Mouse (Mus musculus) forebrain, embryonic 10.5 days (tissue): Measurements from ENCODE around the gene Tmem199. TPM values are rescaled to one million over a fixed set of nuclear protein-coding genes. Genes with fewer than 3 reads are reported as not detected.

Source experiments
- DNase-seq: peaks from one replicate; pipeline ENCODE4 v3.0.0-alpha.2; 2017; ENCODE audit warnings: low spot score; ENCODE audit errors: extremely low spot score
- H3K27ac ChIP-seq: fragments of 300-500 bp; sonication (generic); 2 replicates; pipeline ENCODE4 v1.5.1; 2016; ENCODE audit warnings: mild to moderate bottlenecking
- H3K27me3 ChIP-seq: fragments of 300-500 bp; sonication (generic); 2 replicates; pipeline ENCODE4 v1.6.1; 2016; ENCODE audit warnings: mild to moderate bottlenecking; ENCODE audit not compliant: poor library complexity, severe bottlenecking
- H3K36me3 ChIP-seq: fragments of 300-500 bp; sonication (generic); replicated peaks from 2 replicates; pipeline ENCODE4 v1.6.1; 2016; ENCODE audit warnings: mild to moderate bottlenecking, moderate library complexity
- H3K4me1 ChIP-seq: fragments of 300-500 bp; sonication (generic); 2 replicates; pipeline ENCODE4 v1.6.1; 2016
- H3K4me3 ChIP-seq: fragments of 300-500 bp; sonication (generic); 2 replicates; pipeline ENCODE4 v1.5.1; 2016; ENCODE audit warnings: mild to moderate bottlenecking, moderate library complexity
- H3K9me3 ChIP-seq: fragments of 300-500 bp; sonication (generic); 2 replicates; pipeline ENCODE4 v1.6.1; 2016; ENCODE audit warnings: mild to moderate bottlenecking, moderate library complexity
- WGBS: fragments of 180-500 bp; shearing (Covaris S2); methylation state at CpG from one replicate; pipeline ENCODE4 v1.1.7; 2016; 5-methylcytosine and 5-hydroxymethylcytosine counted together
- polyA plus RNA-seq: library from polyadenylated mRNA; unstranded; fragments of >200 nt; fragmentation: Nextera tagmentation; extraction: Ambion mirVana; gene quantifications from 2 replicates; pipeline ENCODE4 v1.2.1, GENCODE M21; 2016

Tmem199 gene
- polyA plus RNA-seq, 1 experiment from 2014 or later, result 76.7 TPM

DNA sequence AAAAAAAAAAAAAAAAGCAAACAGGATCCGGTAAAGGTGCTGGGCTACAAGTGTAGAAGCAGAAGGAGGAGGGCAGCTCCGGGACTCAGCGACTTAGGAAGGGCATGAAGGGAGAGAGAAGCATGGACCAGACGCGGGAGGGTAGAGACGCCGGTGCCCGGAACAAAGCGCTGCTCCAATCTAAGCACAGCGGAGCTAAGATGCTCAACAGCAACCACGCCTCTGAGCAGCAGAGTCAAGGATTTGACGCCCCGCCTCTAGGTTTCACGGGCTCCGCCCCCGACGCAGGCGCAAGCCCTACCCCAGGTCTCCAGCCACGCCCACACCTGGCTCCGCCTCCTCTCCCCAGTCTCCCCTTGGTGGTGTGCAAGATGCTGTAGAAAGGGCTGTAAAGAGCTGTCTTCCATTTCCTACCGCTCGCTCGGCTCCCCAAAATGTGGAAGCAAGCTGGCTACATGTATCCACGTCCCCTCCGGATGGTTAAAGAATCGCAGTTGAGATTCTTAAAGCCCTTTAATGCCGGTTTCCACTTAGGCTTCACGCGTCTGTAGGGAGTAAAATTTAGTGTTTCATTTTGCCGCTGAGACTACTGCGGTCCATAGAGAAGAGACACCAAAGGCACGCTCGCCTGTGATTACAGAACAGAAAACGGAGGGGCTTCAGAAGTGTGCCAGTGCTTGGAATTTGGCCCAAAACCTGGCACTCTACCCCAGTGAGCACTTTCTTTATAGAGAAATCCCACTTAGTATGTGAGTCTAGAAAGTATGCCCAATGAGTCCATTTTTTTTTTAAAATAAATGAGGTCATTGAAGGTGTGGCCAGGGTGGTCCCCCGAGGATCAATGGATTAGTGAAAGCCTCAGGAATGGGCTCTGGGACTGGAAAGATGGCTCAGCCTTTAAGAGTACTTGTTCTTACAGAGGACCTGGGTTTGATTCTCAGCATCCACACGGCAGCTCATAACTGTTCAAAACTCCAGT is 14.1 kb downstream of the Tmem199 start, which contains the start of gene Sarm1:
Sarm1 (minus strand) TSS at position 211 of the 979 bp plus-strand sequence.
- Histone ChIP-seq H3K4me3 (peak within 1 kb of the TSS; percentile 82), H3K9me3 (no peaks in the 10 kb centered on the region), H3K36me3 (no peaks in the 10 kb centered on the region), H3K4me1 (peaks cover 46% of the 10 kb centered on the region), H3K27ac (peak within 1 kb of the TSS; percentile 83), H3K27me3 (peaks cover 75% of the 10 kb centered on the region)
- DNase-seq, result peak; percentile 96
- WGBS, result 4% methylated on average over 36 of the region's 36 CpGs

DNA sequence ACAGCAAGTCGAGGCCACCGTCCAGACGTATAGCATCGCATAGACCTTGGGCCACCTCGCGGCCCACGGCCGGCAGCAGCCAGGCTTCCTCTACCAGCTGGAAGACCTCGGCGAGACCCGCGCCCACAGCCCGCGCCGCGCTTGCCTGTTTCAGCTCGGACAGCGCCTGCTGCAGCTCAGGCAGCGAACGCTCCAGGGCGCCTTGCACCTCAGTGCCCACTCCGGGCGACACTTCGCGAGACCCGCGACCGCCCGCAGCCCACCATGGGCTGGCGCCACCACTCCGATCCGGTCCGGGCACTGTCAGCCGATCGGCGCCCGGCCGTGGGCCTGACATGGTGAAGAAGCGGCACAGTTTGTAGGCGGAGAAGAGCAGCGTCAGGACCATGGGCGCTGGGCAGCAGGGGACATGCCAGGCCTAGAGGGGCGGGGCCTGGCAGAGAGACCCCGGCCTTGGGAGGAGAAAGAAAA is 14.9 kb downstream of the Tmem199 start:
- Histone ChIP-seq H3K4me3 (peak overlapping the region; percentile 82), H3K4me1 (peaks cover 46% of the 10 kb centered on the region), H3K36me3 (no peaks in the 10 kb centered on the region), H3K27ac (peak overlapping the region; percentile 83), H3K9me3 (no peaks in the 10 kb centered on the region), H3K27me3 (peaks cover 82% of the 10 kb centered on the region)
- peak; percentile 55 for DNase-seq
- WGBS, result 0% methylated on average over 44 of the region's 44 CpGs

DNA sequence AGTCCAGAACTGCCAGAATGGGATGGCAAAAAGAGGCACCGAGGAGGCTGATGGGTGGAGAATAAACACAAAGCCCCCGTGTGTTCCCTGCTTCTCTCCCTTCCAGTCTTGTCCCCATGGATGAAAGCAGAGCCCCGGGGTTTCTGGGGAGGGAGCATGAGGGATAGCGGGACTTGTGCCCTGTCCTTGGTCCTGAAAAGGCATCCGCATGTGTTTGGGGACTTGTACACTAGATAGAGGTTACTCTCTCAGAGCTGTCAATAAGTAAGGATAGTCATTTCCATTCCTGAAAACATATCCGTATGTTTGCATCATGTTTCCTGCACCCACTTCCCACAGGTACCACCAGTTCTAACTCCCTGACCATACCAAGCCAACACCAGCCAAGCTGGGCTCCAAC is 16.1 kb downstream of the Tmem199 start:
- Histone ChIP-seq H3K9me3 (no peaks in the 10 kb centered on the region), H3K27ac (no peak overlapping the region), H3K4me3 (peak overlapping the region; percentile 82; the same call in 1 of the 2 replicates), H3K36me3 (no peaks in the 10 kb centered on the region), H3K4me1 (peaks cover 49% of the 10 kb centered on the region), H3K27me3 (peaks cover 86% of the 10 kb centered on the region)
- WGBS, result 3% methylated on average over 6 of the region's 6 CpGs
- peak; percentile 43 for DNase-seq

DNA sequence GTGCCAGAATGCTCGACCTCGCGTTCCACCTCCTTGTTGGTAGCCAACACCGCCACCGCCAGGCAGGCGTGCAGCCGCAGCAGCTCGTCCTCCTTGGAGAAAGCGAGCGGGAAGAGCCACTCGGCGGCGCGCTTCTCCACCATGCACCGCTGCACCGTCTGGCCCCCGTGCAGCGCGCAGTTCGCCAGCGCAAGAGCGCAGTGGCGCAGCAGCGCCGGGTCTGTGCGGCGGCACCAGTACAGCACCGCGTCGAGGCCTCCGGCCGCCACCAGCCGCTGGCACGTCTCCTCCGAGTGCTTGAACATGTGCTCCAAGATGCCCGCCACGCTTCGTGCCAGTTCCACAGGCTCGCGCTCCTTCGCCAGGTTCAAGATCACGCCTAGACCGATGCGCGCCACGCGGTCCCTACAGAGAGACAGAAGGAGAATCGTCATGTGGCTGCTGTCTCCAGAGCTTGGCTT is 21.2 kb downstream of the Tmem199 start:
- H3K36me3 ChIP-seq, result no peaks in the 10 kb centered on the region
- peak overlapping the region; percentile 46 for H3K4me3 ChIP-seq
- no peaks in the 10 kb centered on the region for H3K9me3 ChIP-seq
- H3K27me3 ChIP-seq, result peaks cover 95% of the 10 kb centered on the region
- peak overlapping the region; percentile 51; the same call in 1 of the 2 replicates for H3K27ac ChIP-seq
- peaks cover 17% of the 10 kb centered on the region for H3K4me1 ChIP-seq
- peak; percentile 51 for DNase-seq
- WGBS, result 7% methylated on average over 48 of the region's 48 CpGs

DNA sequence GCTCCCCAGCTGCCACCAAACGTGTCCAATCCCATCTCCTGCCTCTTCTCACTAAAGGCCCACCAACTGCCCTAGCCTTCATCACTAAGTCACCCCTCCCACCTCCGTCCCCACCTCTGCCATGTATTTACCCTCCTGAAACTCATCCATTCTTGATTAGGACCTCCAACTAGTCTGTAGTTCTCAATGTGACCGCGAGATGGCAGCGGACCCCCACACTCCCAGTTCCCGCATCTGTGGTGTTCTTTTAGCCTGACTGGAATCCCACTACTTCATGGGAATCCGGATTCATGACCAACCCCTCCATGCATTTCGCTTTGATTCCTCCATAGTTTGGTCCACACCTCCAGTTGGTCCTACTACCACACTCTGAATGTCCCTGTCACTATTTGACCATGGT is 23.8 kb downstream of the Tmem199 start:
- WGBS, result 4% methylated on average over 8 of the region's 8 CpGs
- Histone ChIP-seq H3K36me3 (no peaks in the 10 kb centered on the region), H3K9me3 (no peaks in the 10 kb centered on the region), H3K27me3 (peaks cover 91% of the 10 kb centered on the region), H3K4me3 (peak overlapping the region; percentile 16; the same call in 1 of the 2 replicates), H3K27ac (no peak overlapping the region), H3K4me1 (peaks cover 15% of the 10 kb centered on the region)
- DNase-seq, result peak; percentile 79

DNA sequence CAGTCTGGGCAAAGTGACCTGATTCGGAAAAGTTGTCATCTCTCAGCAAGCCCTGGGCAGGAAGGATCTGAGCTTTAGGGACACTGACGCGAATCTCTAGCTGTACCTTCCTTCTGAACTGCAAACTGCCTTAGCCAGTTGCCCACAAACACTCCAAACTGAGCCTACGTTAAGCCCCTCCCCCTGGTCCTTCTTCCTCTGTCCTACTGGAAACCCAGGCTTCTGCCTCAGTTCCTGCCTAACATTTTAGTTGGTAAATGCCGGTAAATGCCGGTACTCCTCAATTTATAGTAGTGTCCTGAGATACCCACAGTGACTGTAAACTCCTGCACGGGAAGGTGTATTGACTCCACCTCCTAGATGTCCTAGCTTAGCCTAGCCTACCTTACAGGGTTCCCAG is 28.3 kb downstream of the Tmem199 start:
- peaks cover 5% of the 10 kb centered on the region for H3K4me1 ChIP-seq
- 62% methylated on average over 7 of the region's 7 CpGs for WGBS
- H3K27ac ChIP-seq, result no peak overlapping the region
- H3K36me3 ChIP-seq, result peaks cover 3% of the 10 kb centered on the region; the same call in 1 of the 2 replicates
- DNase-seq, result no peak
- H3K4me3 ChIP-seq, result no peak overlapping the region
- H3K27me3 ChIP-seq, result peaks cover 51% of the 10 kb centered on the region
- H3K9me3 ChIP-seq, result no peaks in the 10 kb centered on the region

DNA sequence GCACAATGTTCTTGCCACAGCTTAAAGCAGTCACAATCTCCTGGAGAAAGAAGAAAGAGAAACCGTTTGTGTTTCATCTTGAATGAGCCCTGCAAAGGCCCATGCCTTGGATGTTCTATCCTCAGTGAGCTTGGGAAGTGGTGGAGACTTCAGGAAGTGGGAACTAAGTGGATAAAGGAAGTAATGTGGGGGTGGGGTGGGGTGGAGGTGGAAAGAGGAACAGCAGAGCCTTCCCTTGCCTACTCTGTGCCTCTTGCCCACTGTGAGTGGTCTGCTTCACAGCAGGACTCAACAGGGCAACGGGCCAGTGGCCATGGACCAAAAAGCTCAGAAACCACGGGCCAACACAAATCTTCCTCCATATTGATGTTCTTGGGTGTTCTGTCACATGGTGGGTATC is 36.7 kb downstream of the Tmem199 start:
- no peaks in the 10 kb centered on the region for H3K27me3 ChIP-seq
- no peak overlapping the region for H3K27ac ChIP-seq
- H3K9me3 ChIP-seq, result no peaks in the 10 kb centered on the region
- peaks cover 11% of the 10 kb centered on the region; the same call in 1 of the 2 replicates for H3K36me3 ChIP-seq
- 0 out of 2 replicates have a peak, but pooled peaks cover 4% of the 10 kb centered on the region for H3K4me1 ChIP-seq
- H3K4me3 ChIP-seq, result no peak overlapping the region
- 83% methylated on average over 3 of the region's 3 CpGs for WGBS
- DNase-seq, result no peak

DNA sequence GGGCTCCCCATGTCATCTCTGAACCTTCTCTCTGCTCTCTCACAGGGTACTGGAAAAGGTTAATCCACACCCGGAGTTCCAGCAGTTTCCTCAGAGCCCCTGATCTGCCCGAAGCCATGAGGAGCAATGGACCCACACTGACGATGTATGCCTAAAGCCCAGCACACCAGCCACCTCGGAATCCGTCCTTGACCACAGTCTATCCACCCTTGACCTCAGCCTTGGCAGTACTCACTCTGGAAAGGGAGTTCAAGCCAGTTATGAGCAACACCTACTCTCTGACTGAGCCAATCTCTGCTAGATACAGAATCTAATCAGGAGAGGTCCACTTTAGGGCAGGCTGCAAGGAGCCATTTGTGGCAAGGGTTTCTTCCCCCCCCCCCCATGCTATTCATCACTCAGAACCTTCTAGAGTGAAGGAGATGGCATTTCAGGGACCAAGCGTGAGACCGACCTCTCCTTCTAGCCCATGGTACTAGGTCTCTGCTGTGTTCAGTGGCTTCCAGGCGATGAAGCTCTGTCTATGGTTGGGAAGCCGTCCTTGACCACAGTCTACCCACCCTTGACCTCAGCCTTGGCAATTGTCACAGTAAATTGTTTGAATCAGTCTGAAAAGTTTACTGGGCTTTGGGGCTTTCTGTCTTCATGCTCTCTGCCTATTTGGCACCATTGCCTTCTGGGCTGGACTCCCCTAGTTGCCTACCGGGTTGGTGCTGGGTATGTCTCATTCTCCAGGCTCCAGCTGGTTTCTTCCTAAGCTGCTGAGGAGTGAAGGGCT is 40.5 kb downstream of the Tmem199 start:
- Histone ChIP-seq H3K27me3 (no peaks in the 10 kb centered on the region), H3K27ac (no peak overlapping the region), H3K36me3 (peaks cover 11% of the 10 kb centered on the region; the same call in 1 of the 2 replicates), H3K4me3 (no peak overlapping the region), H3K9me3 (no peaks in the 10 kb centered on the region), H3K4me1 (peaks cover 11% of the 10 kb centered on the region)
- no peak for DNase-seq
- WGBS, result 94% methylated on average over 10 of the region's 10 CpGs

DNA sequence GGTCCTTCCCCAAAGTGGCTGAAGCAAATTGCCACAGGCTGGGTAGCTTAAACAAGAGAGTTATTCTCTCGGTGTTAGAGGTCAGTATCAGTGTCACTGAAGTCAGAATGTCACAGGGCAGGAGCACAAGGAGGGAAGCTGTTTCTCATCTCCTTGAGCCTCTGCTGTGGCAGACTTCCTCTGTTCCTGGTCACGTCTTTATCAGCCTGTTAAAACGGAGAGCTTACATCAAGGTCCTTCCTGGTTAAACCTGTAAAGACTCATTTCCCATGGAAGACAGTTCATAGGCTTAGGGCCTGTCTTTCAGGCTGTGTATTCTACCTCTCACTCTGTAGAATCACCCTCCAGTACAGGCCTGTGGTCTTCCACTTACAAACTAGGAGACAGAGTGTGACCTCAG is 44.0 kb downstream of the Tmem199 start:
- Histone ChIP-seq H3K9me3 (no peaks in the 10 kb centered on the region), H3K4me1 (peaks cover 31% of the 10 kb centered on the region), H3K27ac (no peak overlapping the region), H3K36me3 (peaks cover 11% of the 10 kb centered on the region; the same call in 1 of the 2 replicates), H3K4me3 (no peak overlapping the region), H3K27me3 (no peaks in the 10 kb centered on the region)
- DNase-seq, result no peak
- 56% methylated on average over 3 of the region's 3 CpGs for WGBS

DNA sequence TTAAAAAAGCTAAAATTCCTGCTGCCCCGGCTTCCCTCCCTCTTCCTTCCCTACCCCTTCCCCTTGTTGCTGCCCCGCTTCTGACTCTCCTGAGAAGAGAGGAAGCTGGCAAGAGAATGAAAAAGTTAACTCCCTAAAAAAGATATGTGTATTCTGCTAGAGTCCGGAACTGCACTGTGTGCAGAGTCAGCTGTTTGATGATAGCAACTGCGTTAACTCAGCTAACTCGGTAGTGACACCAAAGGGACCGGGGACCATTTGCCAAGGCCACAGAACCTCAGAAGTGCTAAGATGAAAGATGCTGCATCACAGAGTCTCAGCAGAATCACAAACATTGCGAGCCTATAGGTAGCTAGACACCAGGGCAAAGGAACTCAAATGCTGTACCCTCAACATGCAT is 44.5 kb downstream of the Tmem199 start:
- 88% methylated on average over 7 of the region's 7 CpGs for WGBS
- H3K27me3 ChIP-seq, result no peaks in the 10 kb centered on the region
- peaks cover 11% of the 10 kb centered on the region; the same call in 1 of the 2 replicates for H3K36me3 ChIP-seq

DNA sequence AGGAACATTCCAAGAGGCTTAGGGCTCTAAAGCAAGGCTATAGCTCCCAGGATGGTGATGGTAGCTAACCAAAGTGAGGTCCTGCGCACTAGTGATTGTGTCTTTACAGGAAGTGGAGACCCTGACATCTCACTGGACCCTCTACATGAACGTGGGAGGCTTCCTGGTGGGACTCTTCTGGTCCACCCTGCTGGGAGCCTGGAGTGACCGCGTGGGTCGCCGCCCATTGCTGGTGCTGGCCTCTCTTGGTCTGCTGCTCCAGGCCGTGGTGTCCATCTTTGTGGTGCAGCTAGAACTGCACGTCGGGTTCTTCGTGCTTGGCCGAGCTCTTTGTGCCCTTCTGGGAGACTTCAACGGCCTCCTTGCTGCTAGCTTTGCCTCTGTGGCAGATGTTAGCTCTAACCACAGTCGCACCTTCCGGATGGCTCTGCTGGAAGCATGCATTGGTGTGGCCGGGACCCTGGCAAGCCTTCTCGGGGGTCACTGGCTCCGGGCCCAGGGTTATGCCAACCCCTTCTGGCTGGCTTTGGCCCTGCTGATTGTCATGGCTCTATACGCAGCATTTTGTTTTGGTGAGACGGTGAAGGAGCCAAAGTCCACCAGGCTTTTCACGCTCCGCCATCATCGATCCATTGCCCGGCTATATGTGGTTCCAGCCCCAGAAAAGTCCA is 45.6 kb downstream of the Tmem199 start:
- H3K27me3 ChIP-seq, result no peaks in the 10 kb centered on the region
- peak overlapping the region; percentile 92 for H3K4me3 ChIP-seq
- H3K4me1 ChIP-seq, result peaks cover 36% of the 10 kb centered on the region
- H3K36me3 ChIP-seq, result peaks cover 5% of the 10 kb centered on the region; the same call in 1 of the 2 replicates
- WGBS, result 58% methylated on average over 23 of the region's 23 CpGs
- H3K27ac ChIP-seq, result peak overlapping the region; percentile 97
- H3K9me3 ChIP-seq, result peaks cover 6% of the 10 kb centered on the region; the same call in 1 of the 2 replicates
- peak; percentile 20 for DNase-seq

More for the DNA sequence above, 44.5 kb downstream of the Tmem199 start:
- no peak overlapping the region for H3K4me3 ChIP-seq
- DNase-seq, result no peak
- peaks cover 35% of the 10 kb centered on the region for H3K4me1 ChIP-seq
- H3K27ac ChIP-seq, result no peak overlapping the region
- H3K9me3 ChIP-seq, result no peaks in the 10 kb centered on the region
